Mouse (Mus musculus) lung, postnatal 14 days (tissue): Measurements from ENCODE around the gene Ifna9.
"Not testable (repeated sequence)": the region's sequence is repeated elsewhere in the genome, so short reads cannot be mapped to it uniquely, and the experiment has no call there.

Experiments used
- DNase-seq: peaks from one replicate; pipeline ENCODE4 v3.0.0; 2021

Gene Ifna9

GRCm38 (mm10) chr4:88592285-88592684 lies at the start of gene Ifna9:
TSS of gene Ifna9 (minus strand) at chr4:88592385.
- no peak for DNase-seq

- peak; percentile 99 for DNase-seq
Measured at GRCm38 (mm10) chr4:88641077-88641831, 49.1 kb upstream of the Ifna9 start.

- no peak for DNase-seq
Measured at GRCm38 (mm10) chr4:88640704-88641076, 48.5 kb upstream of the Ifna9 start.

- DNase-seq: no peak
Measured at GRCm38 (mm10) chr4:88634311-88634710, 42.1 kb upstream of the Ifna9 start, which contains the start of gene C87499. TSS of gene C87499 (minus strand) at chr4:88634411.

DNA sequence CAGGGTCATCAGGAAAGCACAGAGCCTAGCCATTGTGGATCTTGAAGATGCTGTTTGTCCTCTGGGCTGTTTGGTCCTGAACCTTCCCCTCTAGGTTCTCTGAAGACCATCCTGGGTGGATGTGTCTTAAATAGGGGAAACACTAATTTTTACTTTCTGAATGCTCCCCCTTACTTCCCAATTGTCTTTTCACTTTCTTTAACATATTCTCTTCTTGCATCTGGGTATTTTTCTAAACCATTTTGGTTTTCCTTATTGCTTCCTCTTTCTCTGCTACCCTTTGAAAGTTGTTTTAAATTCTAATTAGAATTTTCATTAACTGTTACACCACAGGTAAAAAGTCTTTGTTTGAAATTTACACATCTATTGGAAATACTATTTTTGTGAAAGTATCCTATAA lies 11.1 kb upstream of the Ifna9 start, which contains the start of gene Ifna12:
Gene Ifna12 (minus strand): TSS at position 101 of the 400 bp plus-strand sequence.
- no peak for DNase-seq

- DNase-seq: no peak
Measured at GRCm38 (mm10) chr4:88571698-88572097, 20.5 kb downstream of the Ifna9 start, which contains the start of gene Ifna14. TSS of gene Ifna14 (minus strand) at chr4:88571798.

DNA sequence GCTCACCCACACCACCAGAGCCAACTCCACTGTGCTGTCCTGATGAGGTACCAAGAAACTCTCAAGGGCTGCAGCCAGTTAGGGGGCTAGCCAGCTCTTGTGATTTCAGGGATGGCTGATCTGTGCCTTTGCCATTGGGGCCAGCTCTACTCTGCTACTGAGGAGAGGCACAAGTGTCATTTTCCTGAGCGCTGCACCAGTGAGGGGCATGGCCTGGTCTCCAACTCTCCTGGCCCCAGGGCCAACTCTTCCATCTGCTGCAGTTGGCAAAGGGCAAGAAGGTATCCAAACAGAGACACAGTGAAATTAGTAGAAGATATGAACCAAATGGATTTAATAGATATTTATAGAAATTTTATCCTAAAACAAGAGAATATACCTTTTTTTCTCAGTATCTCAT lies 30.4 kb downstream of the Ifna9 start:
- no peak for DNase-seq

DNA sequence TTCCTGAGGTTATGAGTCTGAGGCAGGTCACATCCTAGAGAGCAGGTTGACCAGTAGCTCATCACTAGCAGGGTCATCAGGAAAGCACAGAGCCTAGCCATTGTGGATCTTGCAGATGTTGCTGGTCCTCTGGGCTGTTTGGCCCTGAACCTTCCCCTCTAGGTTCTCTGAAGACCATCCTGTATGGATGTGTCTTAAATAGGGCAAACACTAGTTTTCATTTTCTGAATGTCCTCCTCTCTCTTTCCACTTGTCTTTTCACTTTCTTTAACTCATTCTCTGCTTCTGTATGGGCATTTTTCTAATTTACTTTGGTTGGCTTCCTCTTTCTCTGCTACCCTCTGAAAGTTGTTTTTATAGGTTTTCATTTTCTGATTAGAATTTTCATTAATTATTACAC lies 34.0 kb downstream of the Ifna9 start, which contains the start of gene Ifna15:
Gene Ifna15 (minus strand): TSS at position 101 of the 400 bp plus-strand sequence.
- DNase-seq: not testable (repeated sequence)

DNA sequence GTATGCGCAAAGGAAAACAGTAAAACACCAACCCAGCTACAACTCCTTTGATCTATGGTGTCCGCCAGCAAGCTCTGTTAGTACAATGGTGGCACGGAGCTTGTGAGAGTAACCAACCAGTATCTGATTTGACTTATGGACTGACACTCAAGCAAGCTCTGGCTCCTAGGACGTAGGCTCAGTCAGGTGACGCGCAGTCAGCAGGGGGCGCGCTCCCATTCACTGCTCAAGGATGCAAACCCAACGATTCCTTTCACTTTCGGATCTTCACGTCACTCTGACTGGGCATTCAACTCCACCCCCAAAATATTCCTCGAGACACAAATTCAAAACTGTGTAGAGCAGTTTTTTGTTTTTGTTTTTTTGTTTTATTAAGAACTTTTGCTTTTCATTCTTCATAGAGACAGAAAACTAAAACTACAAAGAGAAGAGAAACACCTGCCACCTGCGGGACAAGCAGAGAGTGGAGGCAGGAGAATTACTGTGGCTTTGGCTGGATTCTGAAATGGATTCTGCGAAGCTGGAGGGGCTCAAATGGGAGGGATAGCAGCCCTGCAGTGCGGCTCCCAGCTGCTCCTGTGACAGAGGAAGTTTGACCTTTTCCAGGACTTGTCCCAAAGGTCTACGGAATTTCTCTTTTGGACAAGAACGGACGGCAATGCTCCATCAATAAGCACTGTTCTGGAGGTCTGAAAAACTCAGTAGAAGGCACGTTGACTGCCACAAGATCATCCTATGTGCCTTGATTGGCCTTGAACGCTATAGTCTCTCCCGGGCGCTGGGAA lies 41.8 kb downstream of the Ifna9 start:
- DNase-seq: peak; percentile 82

- DNase-seq: no peak
Measured at GRCm38 (mm10) chr4:88547986-88548385, 44.2 kb downstream of the Ifna9 start.

- DNase-seq: peak; percentile 6
Measured at GRCm38 (mm10) chr4:88543649-88544234, 48.4 kb downstream of the Ifna9 start.
